Mouse (Mus musculus) layer of hippocampus, postnatal 10 days (tissue): Measurements from ENCODE around the gene Gm49384. TPM values are rescaled to one million over a fixed set of nuclear protein-coding genes. Genes with fewer than 3 reads are reported as not detected.

Experiments
- microRNA-seq, 2 experiments: library from miRNA; unstranded; fragments of <30 nt; microRNA quantifications; one replicate each; pipeline ENCODE4 v1.2.0; 2021
- total RNA-seq, 2 experiments: library from RNA; stranded (reverse); gene quantifications; 2 replicates each; pipeline ENCODE4 v1.2.3; 2021

Gm49384 gene
- total RNA-seq, 2 experiments from 2014 or later, result 6.5 TPM

Small RNA genes within 50 kb of the gene (microRNA-seq; reads per million reads assigned to microRNA genes)
- gene Gm47287 (0 reads per million in 2 experiments), gene Gm47295 (1.2 to 1.8 reads per million in 2 experiments)

Other genes starting within 250 kb of the Gm49384 start
- 1,000 to 10,000 TPM; 1,110 to 1,201 TPM for gene Rps29, start 45.1 kb downstream of the Gm49384 start, total RNA-seq
- under 1 TPM; 0.80 to 0.85 TPM for gene Lrr1, start 35.5 kb downstream of the Gm49384 start, total RNA-seq
- gene Rpl36al, start 20.2 kb downstream of the Gm49384 start, total RNA-seq, result 100 to 1,000 TPM; 243 to 248 TPM
- 10 to 100 TPM; 34.9 to 35.3 TPM for gene Mgat2, start 20.1 kb downstream of the Gm49384 start, total RNA-seq
- gene Gm49383, start 7.2 kb downstream of the Gm49384 start, total RNA-seq, result 1 to 10 TPM; 4.0 to 6.5 TPM
- gene Dnaaf2, start 5.8 kb downstream of the Gm49384 start, total RNA-seq, result 1 to 10 TPM; 2.5 to 2.6 TPM
- gene Pole2, start 23.9 kb upstream of the Gm49384 start, total RNA-seq, result 1 to 10 TPM; 1.0 to 1.3 TPM
- 10 to 100 TPM; 14.2 to 16.2 TPM for gene Klhdc1, start 36.9 kb upstream of the Gm49384 start, total RNA-seq
- gene Klhdc2, start 92.4 kb upstream of the Gm49384 start, total RNA-seq, result 100 to 1,000 TPM; 132 to 134 TPM
- gene Nemf, start 152.9 kb upstream of the Gm49384 start, total RNA-seq, result 10 to 100 TPM; 44.7 to 52.6 TPM
- 10 to 100 TPM; 64.8 to 69.0 TPM for gene Arf6, start 167.9 kb upstream of the Gm49384 start, total RNA-seq
- 1 to 10 TPM; 1.2 to 1.5 TPM for gene Gm9887, start 168.2 kb upstream of the Gm49384 start, total RNA-seq